Mouse (Mus musculus): ENCODE data around the gene Armh3. TPM values are rescaled to one million over a fixed set of nuclear protein-coding genes. Genes with fewer than 3 reads are reported as not detected.

The Armh3 gene
- polyA plus RNA-seq, 1 experiment from 2014 or later: 17.0 TPM

- H3K27me3 ChIP-seq: no peaks in the 10 kb centered on the region
- WGBS: 83% methylated on average over 3 of the region's 3 CpGs
- no peak overlapping the region for H3K4me2 ChIP-seq
- no peak for ATAC-seq
- H3K27ac ChIP-seq: no peak overlapping the region
- H3K36me3 ChIP-seq (ENCODE audit: poor library complexity, severe bottlenecking): no peaks in the 10 kb centered on the region; the same call in 1 of the 2 replicates
- no peaks in the 10 kb centered on the region for H3K9me3 ChIP-seq (replicated peaks)
- no peak overlapping the region for H3K4me3 ChIP-seq
- H3K9ac ChIP-seq: no peak overlapping the region
- H3K4me1 ChIP-seq: peaks cover 13% of the 10 kb centered on the region
Observed at GRCm38 (mm10) chr19:45916026-45916425, 82.3 kb downstream of the Armh3 start.

DNA sequence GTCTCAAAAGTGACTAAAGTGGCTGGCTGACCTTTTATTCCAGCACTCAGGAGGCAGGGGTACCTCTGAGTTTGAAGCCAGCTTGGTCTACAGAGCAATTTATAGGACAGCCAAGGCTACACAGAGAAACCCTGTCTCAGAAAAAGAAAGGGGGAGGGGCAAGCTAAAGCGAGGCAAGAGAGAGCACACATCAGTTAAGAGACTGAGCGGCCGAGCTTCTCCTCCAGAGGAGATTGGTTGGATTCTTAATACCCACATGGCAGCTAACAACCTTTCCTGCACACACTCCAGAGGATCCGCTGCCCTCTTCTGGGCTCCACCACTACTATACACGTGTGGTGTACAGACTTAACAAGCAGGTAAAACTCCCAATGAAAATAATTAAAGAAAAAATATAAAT, 85.3 kb downstream of the Armh3 start:
- Histone ChIP-seq H3K9ac (no peak overlapping the region), H3K27me3 (no peaks in the 10 kb centered on the region), H3K27ac (no peak overlapping the region), H3K4me3 (no peak overlapping the region), H3K9me3 (replicated peaks) (no peaks in the 10 kb centered on the region), H3K36me3 (ENCODE audit: poor library complexity, severe bottlenecking) (no peaks in the 10 kb centered on the region), H3K4me1 (peaks cover 4% of the 10 kb centered on the region; the same call in 1 of the 2 replicates), H3K4me2 (no peak overlapping the region)
- ATAC-seq: no peak
- WGBS: 44% methylated on average over 5 of the region's 5 CpGs

- H3K4me2 ChIP-seq: no peak overlapping the region
- no peak overlapping the region for H3K4me3 ChIP-seq
- H3K27me3 ChIP-seq: no peaks in the 10 kb centered on the region
- H3K36me3 ChIP-seq (ENCODE audit: poor library complexity, severe bottlenecking): no peaks in the 10 kb centered on the region
- H3K27ac ChIP-seq: no peak overlapping the region
- WGBS: 92% methylated on average over 6 of the region's 6 CpGs
- H3K9me3 ChIP-seq (replicated peaks): no peaks in the 10 kb centered on the region
- ATAC-seq: no peak
- H3K9ac ChIP-seq: no peak overlapping the region
- no peaks in the 10 kb centered on the region for H3K4me1 ChIP-seq
Observed at GRCm38 (mm10) chr19:45912376-45912775, 85.9 kb downstream of the Armh3 start.

DNA sequence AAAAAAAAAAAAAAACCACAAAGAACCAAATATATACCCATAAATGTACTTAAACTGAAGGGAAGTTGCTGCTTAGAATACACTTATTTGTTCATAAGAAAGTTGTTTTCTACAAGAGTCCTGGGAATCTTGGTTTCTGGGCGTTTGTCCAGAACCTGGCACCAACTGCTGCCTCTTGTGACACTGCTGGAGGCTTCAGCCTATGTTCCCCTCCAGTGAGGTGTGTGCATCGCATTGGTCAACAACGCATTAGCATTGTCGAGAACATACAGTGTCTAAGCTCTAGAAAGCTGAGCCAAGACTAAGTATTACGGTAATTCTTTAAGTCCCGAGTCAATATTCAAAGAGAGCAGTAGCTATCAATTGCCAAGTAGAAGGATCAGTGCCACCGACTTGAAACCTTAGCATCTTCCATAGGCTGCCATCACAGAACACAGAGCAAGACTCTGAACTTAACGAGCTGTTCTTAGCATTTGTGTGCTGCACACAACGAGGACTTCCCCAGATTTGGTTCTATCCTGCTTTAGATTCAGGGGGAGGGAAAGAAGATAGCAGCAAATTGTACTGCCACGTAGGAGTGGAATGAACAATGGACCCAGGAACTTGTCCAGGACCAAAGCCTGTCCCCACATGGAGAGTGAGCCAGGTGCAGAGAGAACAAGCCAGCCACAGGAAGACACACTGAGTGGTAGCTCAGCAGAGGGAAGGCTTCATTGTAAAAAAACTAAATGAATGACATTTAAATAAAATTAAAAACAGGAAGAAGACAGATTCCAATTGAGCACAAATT, 86.9 kb downstream of the Armh3 start:
- H3K27ac ChIP-seq: no peak overlapping the region
- no peak overlapping the region for H3K9ac ChIP-seq
- no peak overlapping the region for H3K4me3 ChIP-seq
- H3K4me1 ChIP-seq: no peaks in the 10 kb centered on the region
- no peaks in the 10 kb centered on the region for H3K9me3 ChIP-seq (replicated peaks)
- H3K27me3 ChIP-seq: no peaks in the 10 kb centered on the region
- no peak for ATAC-seq
- 64% methylated on average over 10 of the region's 10 CpGs for WGBS
- no peaks in the 10 kb centered on the region; the same call in 1 of the 2 replicates for H3K36me3 ChIP-seq (ENCODE audit: poor library complexity, severe bottlenecking)
- H3K4me2 ChIP-seq: no peak overlapping the region

DNA sequence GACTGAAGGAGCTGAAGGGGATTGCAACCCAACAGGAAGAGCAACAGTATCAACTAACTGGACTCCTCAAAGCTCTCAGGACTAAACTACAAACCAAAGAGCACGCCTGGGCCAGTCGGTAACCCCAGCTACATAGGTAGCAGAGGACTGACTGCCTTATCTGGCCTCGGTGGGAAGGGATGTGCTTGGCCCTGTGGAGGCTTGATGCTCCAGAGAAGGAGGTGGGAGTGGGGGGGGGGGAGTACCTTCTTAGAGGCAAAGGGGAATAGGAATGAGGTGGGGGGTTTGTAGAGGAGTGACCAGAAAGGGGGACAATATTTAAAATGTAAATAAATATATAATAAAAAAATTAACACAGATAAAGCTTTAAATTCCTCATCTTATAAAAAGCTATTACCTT, 90.0 kb downstream of the Armh3 start:
- Histone ChIP-seq H3K4me1 (no peaks in the 10 kb centered on the region), H3K36me3 (ENCODE audit: poor library complexity, severe bottlenecking) (no peaks in the 10 kb centered on the region; the same call in 1 of the 2 replicates), H3K4me3 (no peak overlapping the region), H3K4me2 (no peak overlapping the region), H3K9me3 (replicated peaks) (no peaks in the 10 kb centered on the region), H3K27me3 (no peaks in the 10 kb centered on the region), H3K9ac (no peak overlapping the region), H3K27ac (no peak overlapping the region)
- ATAC-seq: no peak
- 93% methylated on average over 3 of the region's 3 CpGs for WGBS

GRCm38 (mm10) chr19:45907416-45907815, 90.9 kb downstream of the Armh3 start:
- WGBS: 92% methylated on average over 6 of the region's 6 CpGs
- Histone ChIP-seq H3K4me2 (no peak overlapping the region), H3K27ac (no peak overlapping the region), H3K9ac (no peak overlapping the region), H3K4me3 (no peak overlapping the region), H3K36me3 (ENCODE audit: poor library complexity, severe bottlenecking) (no peaks in the 10 kb centered on the region; the same call in 1 of the 2 replicates), H3K9me3 (replicated peaks) (no peaks in the 10 kb centered on the region), H3K27me3 (no peaks in the 10 kb centered on the region), H3K4me1 (no peaks in the 10 kb centered on the region)
- no peak for ATAC-seq

DNA sequence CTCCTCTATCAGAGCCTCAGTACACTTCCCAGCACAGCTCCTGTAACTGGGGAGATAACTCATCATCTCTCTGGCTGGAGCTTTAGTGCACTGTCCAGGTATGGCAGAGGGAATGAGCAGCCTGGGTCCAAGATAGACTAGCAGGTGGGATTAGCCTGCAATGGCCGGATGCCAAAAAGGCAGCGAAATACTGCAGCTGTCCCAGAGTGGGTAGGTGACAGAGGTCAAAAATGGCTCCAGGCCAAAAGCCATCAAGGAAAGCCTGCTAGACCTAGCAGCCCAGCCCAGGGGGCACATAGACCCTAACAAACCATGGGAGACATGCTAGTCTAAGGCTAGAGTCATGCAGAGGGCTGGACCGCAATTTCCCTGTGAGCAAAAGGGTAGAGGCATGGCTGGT, 94.4 kb downstream of the Armh3 start:
- 78% methylated on average over 3 of the region's 3 CpGs for WGBS
- no peak for ATAC-seq
- Histone ChIP-seq H3K36me3 (ENCODE audit: poor library complexity, severe bottlenecking) (no peaks in the 10 kb centered on the region; the same call in 1 of the 2 replicates), H3K4me2 (no peak overlapping the region), H3K4me1 (no peaks in the 10 kb centered on the region), H3K9ac (no peak overlapping the region; the same call in 1 of the 2 replicates), H3K4me3 (no peak overlapping the region), H3K27ac (no peak overlapping the region; the same call in 1 of the 2 replicates), H3K27me3 (no peaks in the 10 kb centered on the region), H3K9me3 (replicated peaks) (no peaks in the 10 kb centered on the region)

DNA sequence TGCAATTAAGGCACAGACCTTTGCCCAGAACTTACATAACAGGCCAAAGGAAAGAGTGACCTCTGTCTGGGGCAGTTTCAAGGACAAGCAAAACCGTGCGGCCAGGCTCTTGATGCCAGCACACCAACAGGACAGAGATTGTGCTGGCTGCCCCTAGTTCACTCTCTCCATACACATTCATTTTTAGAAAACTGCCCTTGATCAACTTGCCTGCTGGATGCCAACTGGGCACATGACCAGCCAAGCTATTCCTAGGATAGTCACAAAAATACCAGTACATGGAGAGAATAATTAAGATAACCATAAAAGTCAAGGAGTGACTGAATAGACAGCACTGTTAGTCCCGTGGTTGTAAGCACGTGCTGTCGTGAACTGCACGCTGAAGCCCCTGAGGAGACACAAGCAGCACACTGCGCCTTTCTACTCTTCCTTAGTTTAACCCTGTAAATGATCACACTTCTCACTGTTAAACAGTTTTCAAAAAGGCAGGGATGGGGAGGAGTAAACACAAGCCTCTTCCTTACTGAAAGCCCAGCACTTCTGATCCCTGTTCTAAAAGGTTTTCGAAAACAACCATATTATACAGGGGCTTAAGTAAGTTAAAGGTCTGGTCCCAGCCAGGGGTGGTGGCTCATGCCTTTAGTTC, 95.8 kb downstream of the Armh3 start:
- Histone ChIP-seq H3K9me3 (replicated peaks) (no peaks in the 10 kb centered on the region), H3K9ac (no peak overlapping the region), H3K36me3 (ENCODE audit: poor library complexity, severe bottlenecking) (no peaks in the 10 kb centered on the region; the same call in 1 of the 2 replicates), H3K4me3 (no peak overlapping the region), H3K4me1 (no peaks in the 10 kb centered on the region), H3K27me3 (no peaks in the 10 kb centered on the region), H3K4me2 (no peak overlapping the region), H3K27ac (no peak overlapping the region)
- WGBS: 86% methylated on average over 8 of the region's 8 CpGs
- ATAC-seq: no peak

- no peak overlapping the region for H3K4me2 ChIP-seq
- no peaks in the 10 kb centered on the region for H3K27me3 ChIP-seq
- H3K4me1 ChIP-seq: no peaks in the 10 kb centered on the region
- no peaks in the 10 kb centered on the region for H3K36me3 ChIP-seq (ENCODE audit: poor library complexity, severe bottlenecking)
- H3K4me3 ChIP-seq: no peak overlapping the region
- no peak overlapping the region for H3K9ac ChIP-seq
- no peak for ATAC-seq
- H3K9me3 ChIP-seq (replicated peaks): no peaks in the 10 kb centered on the region
- H3K27ac ChIP-seq: no peak overlapping the region
- WGBS: 96% methylated on average over 5 of the region's 5 CpGs
Observed at GRCm38 (mm10) chr19:45900836-45901235, 97.5 kb downstream of the Armh3 start.

DNA sequence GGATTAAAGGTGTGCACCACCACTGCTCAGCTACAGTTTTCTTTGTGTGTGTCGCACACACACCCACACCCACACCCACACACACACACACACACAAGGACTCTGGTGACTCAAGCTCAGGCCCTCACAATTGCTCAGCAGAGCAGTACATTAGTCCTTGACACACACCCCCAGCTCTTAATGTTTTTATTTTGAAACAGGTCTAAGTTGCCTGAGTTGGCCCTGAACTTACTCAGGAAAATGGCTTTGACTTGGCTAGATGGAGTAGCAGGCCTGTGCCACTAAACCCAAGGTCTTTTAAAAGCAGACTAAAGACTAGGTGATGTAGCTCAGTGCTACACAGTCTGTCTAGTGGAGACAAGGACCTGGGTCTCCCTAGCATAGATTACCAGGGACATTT, 102.6 kb downstream of the Armh3 start:
- Histone ChIP-seq H3K9ac (no peak overlapping the region), H3K36me3 (ENCODE audit: poor library complexity, severe bottlenecking) (0 out of 2 replicates have a peak, but pooled peaks cover 2% of the 10 kb centered on the region), H3K4me1 (no peaks in the 10 kb centered on the region), H3K27me3 (no peaks in the 10 kb centered on the region), H3K27ac (no peak overlapping the region), H3K4me3 (no peak overlapping the region), H3K9me3 (replicated peaks) (no peaks in the 10 kb centered on the region), H3K4me2 (no peak overlapping the region)
- no peak for ATAC-seq
- 100% methylated on average over 1 of the region's 1 CpGs for WGBS

DNA sequence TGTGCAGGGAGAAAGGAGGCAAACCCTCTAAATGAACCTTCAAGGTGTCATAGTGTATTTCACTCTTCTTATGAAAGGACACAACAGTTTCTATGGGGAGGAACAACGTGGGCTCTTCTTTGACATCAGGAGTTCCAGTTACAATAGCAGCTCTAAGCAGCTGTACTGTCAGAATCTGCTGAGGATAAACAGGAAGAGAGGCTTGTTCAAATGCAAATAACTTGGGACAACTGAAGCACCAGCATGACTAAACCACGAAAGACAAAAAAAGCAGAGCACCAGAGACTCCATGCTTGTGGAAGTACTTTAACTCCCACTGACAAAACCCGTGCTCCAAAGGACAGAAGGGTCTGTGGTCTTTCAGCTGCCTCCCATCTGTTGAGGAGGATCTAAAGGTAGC, 116.2 kb downstream of the Armh3 start:
- no peak overlapping the region for H3K4me3 ChIP-seq
- no peaks in the 10 kb centered on the region for H3K4me1 ChIP-seq
- ATAC-seq: no peak
- no peak overlapping the region for H3K9ac ChIP-seq
- no peaks in the 10 kb centered on the region for H3K9me3 ChIP-seq (replicated peaks)
- H3K27ac ChIP-seq: no peak overlapping the region
- H3K36me3 ChIP-seq (ENCODE audit: poor library complexity, severe bottlenecking): 0 out of 2 replicates have a peak, but pooled peaks cover 17% of the 10 kb centered on the region
- 28% methylated on average over 3 of the region's 3 CpGs for WGBS
- H3K27me3 ChIP-seq: no peaks in the 10 kb centered on the region
- H3K4me2 ChIP-seq: no peak overlapping the region

DNA sequence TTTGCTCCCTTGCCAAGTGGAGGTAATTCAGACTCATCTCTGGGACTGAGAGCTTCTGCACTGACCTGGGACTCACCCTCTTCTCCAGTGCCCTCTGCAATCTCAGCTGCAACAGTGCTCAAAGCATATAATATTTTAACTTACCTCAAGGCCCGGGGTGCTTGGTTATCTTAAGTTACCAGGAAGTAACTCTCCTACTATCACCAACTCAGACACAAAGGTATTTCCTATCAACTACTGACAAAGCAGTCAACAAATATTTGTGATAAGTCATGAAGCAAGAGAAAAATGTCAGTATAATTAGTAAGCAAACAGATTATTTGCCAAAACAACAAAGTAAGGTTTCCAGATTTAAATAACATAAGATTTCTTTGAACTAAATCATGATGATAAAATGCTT, 125.0 kb downstream of the Armh3 start:
- no peak for ATAC-seq
- 86% methylated on average over 1 of the region's 1 CpGs for WGBS

More for the DNA sequence above, 125.0 kb downstream of the Armh3 start:
- Histone ChIP-seq H3K4me2 (no peak overlapping the region), H3K4me1 (no peaks in the 10 kb centered on the region), H3K4me3 (no peak overlapping the region), H3K27me3 (no peaks in the 10 kb centered on the region), H3K27ac (no peak overlapping the region), H3K9ac (no peak overlapping the region), H3K9me3 (replicated peaks) (no peaks in the 10 kb centered on the region), H3K36me3 (ENCODE audit: poor library complexity, severe bottlenecking) (no peaks in the 10 kb centered on the region)
